Mouse (Mus musculus): ENCODE results near the gene Armt1. TPM values are rescaled to one million over a fixed set of nuclear protein-coding genes. Genes with fewer than 3 reads are reported as not detected.
A peak's percentile ranks its signal among the peaks of the same experiment; 100 is the strongest.

Armt1 gene
- polyA plus RNA-seq, 1 experiment = 4.5 TPM

- H3K27me3 ChIP-seq (ENCODE audit: control insufficient read depth, insufficient read depth, low read length) = no peaks in the 10 kb centered on the region
- TF ChIP-seq CTCF (IDR thresholded peaks at IDR 0.05; ENCODE audit: extremely low read depth, insufficient read length, insufficient replicate concordance, low read depth, low read length) (no peak), POLR2A (IDR thresholded peaks at IDR 0.05; ENCODE audit: low read depth, low read length) (no peak)
- 38% methylated on average over 5 of the region's 5 CpGs for WGBS
- no peak overlapping the region for H3K4me3 ChIP-seq (ENCODE audit: low read depth, low read length)
- H3K36me3 ChIP-seq (ENCODE audit: control insufficient read depth, insufficient read depth, low read length) = no peaks in the 10 kb centered on the region
- peaks cover 4% of the 10 kb centered on the region; the same call in 1 of the 2 replicates for H3K4me1 ChIP-seq (ENCODE audit: control insufficient read depth, insufficient read depth, insufficient read length, low read length)
- peak overlapping the region; percentile 56; the same call in 1 of the 2 replicates for H3K27ac ChIP-seq (ENCODE audit: insufficient read depth, low read depth, low read length)
Measured at GRCm38 (mm10) chr10:4476604-4477003, 44.3 kb downstream of the Armt1 start.

GRCm38 (mm10) chr10:4480929-4481328, 48.7 kb downstream of the Armt1 start:
- Histone ChIP-seq H3K36me3 (ENCODE audit: control insufficient read depth, insufficient read depth, low read length) (no peaks in the 10 kb centered on the region), H3K4me1 (ENCODE audit: control insufficient read depth, insufficient read depth, insufficient read length, low read length) (peaks cover 3% of the 10 kb centered on the region; the same call in 1 of the 2 replicates), H3K27me3 (ENCODE audit: control insufficient read depth, insufficient read depth, low read length) (no peaks in the 10 kb centered on the region), H3K4me3 (ENCODE audit: low read depth, low read length) (no peak overlapping the region), H3K27ac (ENCODE audit: insufficient read depth, low read depth, low read length) (no peak overlapping the region)
- TF ChIP-seq POLR2A (IDR thresholded peaks at IDR 0.05; ENCODE audit: low read depth, low read length) (no peak), CTCF (IDR thresholded peaks at IDR 0.05; ENCODE audit: extremely low read depth, insufficient read length, insufficient replicate concordance, low read depth, low read length) (no peak)
- WGBS = 48% methylated on average over 3 of the region's 3 CpGs

GRCm38 (mm10) chr10:4481695-4482094, 49.4 kb downstream of the Armt1 start:
- Histone ChIP-seq H3K36me3 (ENCODE audit: control insufficient read depth, insufficient read depth, low read length) (no peaks in the 10 kb centered on the region), H3K27ac (ENCODE audit: insufficient read depth, low read depth, low read length) (no peak overlapping the region), H3K27me3 (ENCODE audit: control insufficient read depth, insufficient read depth, low read length) (no peaks in the 10 kb centered on the region), H3K4me1 (ENCODE audit: control insufficient read depth, insufficient read depth, insufficient read length, low read length) (no peaks in the 10 kb centered on the region; the same call in 1 of the 2 replicates), H3K4me3 (ENCODE audit: low read depth, low read length) (no peak overlapping the region)
- WGBS = 76% methylated on average over 8 of the region's 8 CpGs
- no peak for TF ChIP-seq POLR2A (IDR thresholded peaks at IDR 0.05; ENCODE audit: low read depth, low read length)
- TF ChIP-seq CTCF (IDR thresholded peaks at IDR 0.05; ENCODE audit: extremely low read depth, insufficient read length, insufficient replicate concordance, low read depth, low read length) = no peak

DNA sequence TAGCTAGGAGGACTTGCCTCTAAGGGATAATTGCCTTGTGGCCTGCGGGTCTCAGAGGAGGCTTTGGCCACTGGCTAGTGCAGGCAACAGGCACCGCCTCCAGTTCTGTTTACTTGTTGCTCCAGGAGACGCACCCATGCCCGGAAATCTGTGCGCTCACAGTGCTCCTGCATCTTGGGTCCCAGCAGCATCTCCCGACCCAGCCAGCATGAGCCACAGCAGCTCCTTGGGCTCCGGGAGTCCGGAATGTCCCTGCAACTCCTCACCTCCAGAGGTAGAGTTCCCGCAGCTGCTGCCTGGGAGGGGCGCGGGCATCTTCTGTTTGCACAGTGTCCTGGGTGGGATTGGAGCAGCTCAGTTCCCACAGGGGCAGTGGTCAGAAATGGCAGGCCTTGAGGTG, 50.1 kb downstream of the Armt1 start, which contains the start of gene Ccdc170:
Gene Ccdc170 (plus strand): TSS at position 148 of the 400 bp plus-strand sequence.
- Histone ChIP-seq H3K27me3 (ENCODE audit: control insufficient read depth, insufficient read depth, low read length) (no peaks in the 10 kb centered on the region), H3K4me1 (ENCODE audit: control insufficient read depth, insufficient read depth, insufficient read length, low read length) (no peaks in the 10 kb centered on the region), H3K4me3 (ENCODE audit: low read depth, low read length) (no peak within 1 kb of the TSS), H3K36me3 (ENCODE audit: control insufficient read depth, insufficient read depth, low read length) (no peaks in the 10 kb centered on the region), H3K27ac (ENCODE audit: insufficient read depth, low read depth, low read length) (no peak within 1 kb of the TSS)
- TF ChIP-seq POLR2A (IDR thresholded peaks at IDR 0.05; ENCODE audit: low read depth, low read length) = no peak
- TF ChIP-seq CTCF (IDR thresholded peaks at IDR 0.05; ENCODE audit: extremely low read depth, insufficient read length, insufficient replicate concordance, low read depth, low read length) = no peak
- 57% methylated on average over 11 of the region's 11 CpGs for WGBS

GRCm38 (mm10) chr10:4483848-4484247, 51.6 kb downstream of the Armt1 start:
- no peak for TF ChIP-seq CTCF (IDR thresholded peaks at IDR 0.05; ENCODE audit: extremely low read depth, insufficient read length, insufficient replicate concordance, low read depth, low read length)
- TF ChIP-seq POLR2A (IDR thresholded peaks at IDR 0.05; ENCODE audit: low read depth, low read length) = no peak
- H3K27ac ChIP-seq (ENCODE audit: insufficient read depth, low read depth, low read length) = no peak overlapping the region
- no peaks in the 10 kb centered on the region for H3K36me3 ChIP-seq (ENCODE audit: control insufficient read depth, insufficient read depth, low read length)
- no peaks in the 10 kb centered on the region for H3K4me1 ChIP-seq (ENCODE audit: control insufficient read depth, insufficient read depth, insufficient read length, low read length)
- no peaks in the 10 kb centered on the region for H3K27me3 ChIP-seq (ENCODE audit: control insufficient read depth, insufficient read depth, low read length)
- 100% methylated on average over 1 of the region's 1 CpGs for WGBS
- no peak overlapping the region for H3K4me3 ChIP-seq (ENCODE audit: low read depth, low read length)

GRCm38 (mm10) chr10:4484986-4485385, 52.7 kb downstream of the Armt1 start:
- Histone ChIP-seq H3K27ac (ENCODE audit: insufficient read depth, low read depth, low read length) (no peak overlapping the region), H3K36me3 (ENCODE audit: control insufficient read depth, insufficient read depth, low read length) (no peaks in the 10 kb centered on the region), H3K27me3 (ENCODE audit: control insufficient read depth, insufficient read depth, low read length) (no peaks in the 10 kb centered on the region), H3K4me1 (ENCODE audit: control insufficient read depth, insufficient read depth, insufficient read length, low read length) (no peaks in the 10 kb centered on the region), H3K4me3 (ENCODE audit: low read depth, low read length) (no peak overlapping the region)
- no peak for TF ChIP-seq POLR2A (IDR thresholded peaks at IDR 0.05; ENCODE audit: low read depth, low read length)
- no peak for TF ChIP-seq CTCF (IDR thresholded peaks at IDR 0.05; ENCODE audit: extremely low read depth, insufficient read length, insufficient replicate concordance, low read depth, low read length)
- 76% methylated on average over 9 of the region's 9 CpGs for WGBS

- no peak overlapping the region for H3K4me3 ChIP-seq (ENCODE audit: low read depth, low read length)
- 81% methylated on average over 5 of the region's 5 CpGs for WGBS
- no peaks in the 10 kb centered on the region for H3K27me3 ChIP-seq (ENCODE audit: control insufficient read depth, insufficient read depth, low read length)
- no peaks in the 10 kb centered on the region for H3K36me3 ChIP-seq (ENCODE audit: control insufficient read depth, insufficient read depth, low read length)
- H3K4me1 ChIP-seq (ENCODE audit: control insufficient read depth, insufficient read depth, insufficient read length, low read length) = no peaks in the 10 kb centered on the region; the same call in 1 of the 2 replicates
- no peak for TF ChIP-seq CTCF (IDR thresholded peaks at IDR 0.05; ENCODE audit: extremely low read depth, insufficient read length, insufficient replicate concordance, low read depth, low read length)
- no peak overlapping the region for H3K27ac ChIP-seq (ENCODE audit: insufficient read depth, low read depth, low read length)
Measured at GRCm38 (mm10) chr10:4489865-4490264, 57.6 kb downstream of the Armt1 start.

Measured in small intestine, adult 2 months (tissue).